Mouse (Mus musculus): ENCODE measurements around the gene Svip.

The Svip gene

DNA sequence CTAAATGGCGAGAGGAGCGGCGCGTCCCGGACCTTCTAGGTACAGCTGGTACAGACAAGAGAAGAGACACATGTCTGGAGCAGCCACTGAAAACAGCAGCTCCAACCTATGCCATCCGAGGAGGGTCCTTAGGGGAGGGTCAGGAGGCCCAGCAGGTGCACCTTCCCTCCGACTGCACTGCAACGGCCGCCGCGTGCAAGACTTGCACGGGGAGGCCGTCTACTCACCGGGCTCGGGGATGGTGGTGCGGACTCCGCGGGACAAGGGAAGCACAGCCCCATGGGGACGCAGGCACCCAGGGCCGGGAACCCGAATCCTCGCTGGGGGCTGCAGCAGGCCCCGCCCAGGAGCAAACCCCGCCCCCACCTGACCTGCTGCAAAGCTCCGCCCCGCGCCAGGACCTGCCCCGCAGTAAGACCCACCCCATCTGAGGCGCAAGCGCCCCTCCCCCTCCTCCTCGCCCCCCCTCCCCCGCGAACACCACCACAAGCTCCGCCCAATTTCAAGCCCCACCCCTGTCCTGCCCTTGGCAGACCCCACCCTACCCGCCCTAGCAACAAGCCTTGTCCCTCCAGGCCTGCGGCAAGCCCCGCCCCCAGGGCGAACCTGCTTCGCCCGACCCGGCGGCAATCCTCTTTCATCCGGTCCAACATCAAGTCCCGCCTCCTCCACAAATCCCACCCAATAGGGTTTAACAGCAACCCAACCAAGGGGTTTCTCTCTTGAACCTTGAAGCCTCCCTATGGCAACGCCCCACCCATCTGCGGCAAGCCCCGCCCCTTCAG lies at the start of gene Svip:
Gene Svip, minus strand, starts transcription at position 508 of the 785 bp plus-strand sequence.
- peak; percentile 96 for DNase-seq (ENCODE audit: low spot score)

GRCm38 (mm10) chr7:52037600-52038582 lies 32.1 kb upstream of the Svip start:
- no peak for DNase-seq (ENCODE audit: low spot score)

DNA sequence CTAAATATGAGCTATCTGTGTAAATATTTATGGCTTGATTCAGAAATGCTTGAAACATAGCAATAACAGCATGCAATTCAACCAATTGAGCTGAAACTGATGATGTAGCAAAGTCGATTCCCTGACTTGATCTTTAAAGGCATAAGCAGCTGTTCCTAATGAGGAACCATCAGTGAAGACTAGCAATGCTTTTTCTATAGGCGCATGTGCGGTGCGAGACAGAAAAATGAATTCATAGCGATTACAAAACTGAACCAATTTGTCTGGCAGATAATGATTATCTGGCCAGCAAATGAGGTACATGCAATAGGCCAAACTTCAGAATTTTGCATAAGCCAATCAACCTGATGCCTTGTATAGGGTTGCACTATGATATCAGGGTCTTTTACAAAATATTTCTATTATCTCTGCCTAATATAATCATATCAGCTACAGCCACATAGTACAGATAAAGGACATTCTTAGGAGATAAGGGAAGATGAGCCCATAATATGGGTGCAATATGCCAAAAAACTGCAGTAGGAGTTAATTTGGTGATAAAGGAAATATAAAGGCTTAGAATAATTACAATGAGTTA lies 18.3 kb upstream of the Svip start:
- DNase-seq (ENCODE audit: low spot score): no peak

DNA sequence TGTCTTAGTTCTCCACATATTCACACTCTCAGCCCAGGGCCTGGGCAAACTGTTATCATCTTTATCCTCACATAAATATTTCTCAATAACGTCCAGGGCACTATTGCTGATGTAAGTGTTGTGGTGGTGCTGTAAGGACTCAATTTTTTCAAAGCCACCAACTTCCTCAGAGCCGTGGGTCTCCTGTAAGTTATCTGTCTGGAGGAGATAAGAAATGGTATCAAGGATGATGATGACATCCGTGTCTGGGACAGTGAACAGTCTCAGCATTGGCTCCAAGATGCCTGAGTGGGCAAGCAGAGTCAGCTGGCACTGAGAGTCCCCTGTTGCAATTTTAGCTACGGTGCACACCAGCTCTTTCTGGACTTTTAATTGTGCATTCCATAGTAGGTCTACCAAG lies 16.2 kb upstream of the Svip start:
- no peak for DNase-seq (ENCODE audit: low spot score)

DNA sequence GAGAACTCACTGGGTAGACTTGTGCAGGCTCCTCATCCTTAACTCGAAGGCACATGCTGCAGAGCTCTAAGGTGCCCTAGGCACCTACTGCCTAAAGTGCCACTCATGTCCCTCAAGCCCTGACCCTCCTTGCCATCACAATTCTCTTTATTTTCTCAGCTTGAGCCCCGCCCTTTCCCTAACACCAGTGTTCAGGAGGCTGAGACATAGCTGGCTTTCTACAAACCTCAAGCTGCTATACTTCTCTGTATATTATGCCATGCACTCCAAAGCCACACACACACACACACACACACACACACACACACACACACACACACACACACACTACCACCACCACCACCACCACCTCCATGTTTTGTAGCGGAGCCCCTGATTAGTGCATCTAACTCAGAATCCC lies 9.8 kb upstream of the Svip start, which contains the start of gene 1700015G11Rik:
Gene 1700015G11Rik, minus strand, starts transcription at position 101 of the 400 bp plus-strand sequence.
- DNase-seq (ENCODE audit: low spot score): no peak

DNA sequence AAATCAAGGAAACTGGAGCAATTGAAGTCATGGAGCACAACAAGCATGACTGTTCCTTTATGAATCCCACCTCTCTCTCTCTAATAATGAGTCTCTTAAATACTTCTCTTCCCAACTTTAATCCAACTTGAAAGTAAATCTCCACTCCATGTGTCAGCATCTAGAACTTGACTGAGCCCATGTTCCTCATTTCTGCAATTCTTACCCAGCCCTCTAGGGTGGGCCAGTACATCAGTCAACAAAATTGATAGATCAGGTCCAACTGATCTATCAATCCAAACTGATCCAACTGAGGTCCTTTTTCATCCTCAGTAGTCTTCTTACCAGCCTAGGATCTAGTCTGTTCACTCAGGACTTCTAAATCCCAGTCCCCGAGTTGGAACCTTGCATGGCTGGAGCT lies 9.4 kb upstream of the Svip start:
- no peak for DNase-seq (ENCODE audit: low spot score)

DNA sequence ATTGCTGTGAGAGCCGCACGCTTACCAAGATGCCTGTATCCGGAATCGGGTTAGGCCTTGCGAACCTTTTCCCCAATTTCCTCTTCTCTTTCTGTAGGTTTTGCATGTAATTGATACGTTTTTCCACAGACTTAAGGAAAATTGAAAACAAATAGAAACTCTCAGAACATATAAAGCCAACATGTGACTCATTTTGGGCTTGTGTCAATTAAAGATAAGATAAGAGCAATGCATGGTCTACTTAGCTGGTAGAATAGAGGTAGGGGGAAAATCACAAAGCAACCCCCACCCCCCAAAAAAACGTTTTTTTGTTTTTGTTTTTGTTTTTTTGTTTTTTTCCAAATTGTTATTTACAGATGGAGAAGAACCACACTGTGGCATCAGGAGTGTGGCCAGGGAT lies 7.6 kb upstream of the Svip start:
- DNase-seq (ENCODE audit: low spot score): no peak

DNA sequence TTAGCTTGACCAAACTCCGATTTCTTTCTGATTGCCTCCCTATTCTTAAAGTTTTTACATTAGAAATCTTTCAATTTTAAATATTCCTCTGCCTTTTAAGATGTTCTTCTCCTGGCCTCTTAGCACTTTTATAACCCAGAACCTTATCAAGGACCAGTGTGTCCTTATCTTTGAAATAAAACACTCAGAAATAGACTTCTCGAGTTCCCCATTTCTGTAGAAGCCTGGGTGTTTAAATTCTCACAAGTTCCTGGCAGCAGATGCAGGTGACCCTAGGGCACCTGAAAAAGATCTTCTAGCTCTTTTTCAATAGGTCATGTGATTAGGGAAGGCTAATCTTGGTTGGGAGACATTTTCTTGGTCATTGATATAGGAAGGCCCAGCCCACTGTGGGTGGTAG lies 1.3 kb upstream of the Svip start:
- DNase-seq (ENCODE audit: low spot score): no peak

GRCm38 (mm10) chr7:52006296-52006630 lies 445 bp upstream of the Svip start:
- DNase-seq (ENCODE audit: low spot score): no peak

GRCm38 (mm10) chr7:51991020-51991419 lies 14.8 kb downstream of the Svip start:
- DNase-seq (ENCODE audit: low spot score): no peak

GRCm38 (mm10) chr7:51986909-51987308 lies 18.9 kb downstream of the Svip start:
- no peak for DNase-seq (ENCODE audit: low spot score)

- no peak for DNase-seq (ENCODE audit: low spot score)
These were observed 20.1 kb downstream of the Svip start for GRCm38 (mm10) chr7:51985763-51986162.

DNA sequence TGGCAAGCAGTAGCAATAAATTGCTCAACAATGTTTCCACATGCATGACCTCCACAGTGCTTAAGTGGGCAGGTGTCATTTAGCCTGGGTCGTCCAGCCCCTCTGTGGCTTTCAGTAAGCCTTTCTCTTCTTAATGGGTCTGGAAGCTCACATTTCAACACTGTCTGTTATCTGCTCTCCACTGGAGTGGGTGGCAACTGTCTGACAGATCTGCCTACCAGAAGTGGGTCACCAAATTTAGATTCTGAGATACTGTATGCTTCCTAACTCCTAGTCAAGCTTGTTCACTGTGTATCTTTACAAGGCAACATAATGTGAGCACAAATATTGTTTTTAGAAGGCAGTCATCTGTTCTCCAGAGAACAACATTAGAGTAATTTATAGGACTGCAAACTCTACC lies 23.5 kb downstream of the Svip start:
- no peak for DNase-seq (ENCODE audit: low spot score)

GRCm38 (mm10) chr7:51979271-51979670 lies 26.5 kb downstream of the Svip start:
- DNase-seq (ENCODE audit: low spot score): no peak

DNA sequence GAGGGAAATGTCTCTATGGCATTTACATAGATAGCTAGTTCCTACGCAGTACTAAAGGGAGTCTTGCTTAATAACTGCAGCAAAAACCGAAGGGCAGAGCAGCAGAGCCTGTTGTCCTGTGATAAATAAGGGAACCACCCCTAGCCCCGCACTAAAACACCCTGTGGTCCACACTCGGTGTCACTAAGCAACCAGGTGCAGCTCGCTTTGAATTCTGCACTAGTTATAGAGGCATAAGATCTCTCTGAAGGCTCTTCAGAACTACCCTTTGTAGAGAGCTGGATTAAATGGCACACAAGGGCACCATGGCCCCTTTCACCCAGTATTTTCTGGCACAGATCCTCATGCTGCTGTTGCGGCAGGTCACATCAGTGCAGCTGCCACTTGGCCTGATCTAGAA lies 30.6 kb downstream of the Svip start:
- no peak for DNase-seq (ENCODE audit: low spot score)

DNA sequence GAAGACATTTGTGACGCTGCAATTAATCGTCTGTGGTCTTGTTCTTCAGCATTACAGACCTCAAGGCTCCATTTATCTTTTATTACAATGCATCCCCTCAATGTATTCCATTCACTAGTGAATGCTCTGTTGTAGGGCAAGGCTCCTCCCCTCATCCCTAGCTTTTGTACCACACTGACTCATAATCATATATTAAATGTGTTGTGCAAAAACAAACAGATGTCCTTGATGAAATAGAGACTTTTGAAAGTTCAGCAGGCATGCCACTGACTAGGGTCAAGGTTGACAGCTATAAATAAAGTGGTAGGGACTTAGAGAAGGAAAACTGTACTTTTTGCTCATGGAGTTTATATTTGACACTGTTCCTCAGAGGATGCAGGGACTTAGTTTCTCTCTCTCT lies 32.3 kb downstream of the Svip start:
- DNase-seq (ENCODE audit: low spot score): no peak

DNA sequence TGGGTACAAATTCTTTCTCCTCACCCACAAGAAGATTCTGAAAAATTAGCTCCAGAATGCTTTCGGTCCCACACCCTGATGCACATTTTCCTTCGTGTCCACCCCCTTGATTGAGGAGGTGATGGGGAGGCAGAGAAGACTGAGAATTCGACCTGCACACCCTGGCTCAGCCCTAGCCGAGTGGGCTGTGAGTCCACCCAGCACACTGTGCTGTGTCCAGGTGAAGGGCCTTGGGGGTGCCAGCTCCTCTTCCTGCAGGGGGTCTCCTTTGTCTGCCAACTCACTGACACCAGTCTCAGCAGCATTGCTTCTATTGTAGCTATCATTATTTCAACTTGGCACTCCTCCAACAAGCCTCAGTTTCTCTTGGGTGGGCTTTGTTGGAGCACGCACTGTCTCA lies 32.7 kb downstream of the Svip start:
- DNase-seq (ENCODE audit: low spot score): no peak

DNA sequence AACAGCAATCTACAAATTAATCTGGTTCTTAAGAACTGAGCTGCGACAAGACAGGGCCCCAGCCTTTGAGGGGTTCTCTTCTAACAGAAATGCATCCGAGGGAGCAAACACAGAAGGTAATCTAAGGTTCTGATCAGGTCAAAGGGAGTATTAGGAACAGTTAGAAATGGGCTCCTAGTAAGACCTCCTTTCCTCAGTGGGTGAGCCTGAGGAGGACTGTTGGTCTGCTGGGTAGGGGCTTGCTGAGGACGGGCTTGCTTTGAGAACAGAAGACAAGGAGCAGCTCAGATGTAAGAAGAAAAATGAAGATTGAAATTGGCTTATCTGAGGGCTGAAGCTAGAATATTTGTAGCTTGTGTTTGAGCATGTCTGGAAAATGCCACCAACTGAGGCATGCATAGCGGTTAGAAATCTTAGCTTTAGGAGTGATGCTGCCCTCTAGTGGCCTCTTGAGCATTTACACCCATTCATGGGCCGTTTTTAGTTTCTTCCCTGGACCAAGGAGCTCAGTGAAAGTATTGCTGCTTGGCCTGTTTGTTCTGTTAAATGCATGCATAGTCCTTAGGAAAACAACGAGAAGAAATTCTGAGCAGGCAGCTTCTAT lies 33.5 kb downstream of the Svip start:
- no peak for DNase-seq (ENCODE audit: low spot score)

GRCm38 (mm10) chr7:51969379-51969778 lies 36.4 kb downstream of the Svip start:
- DNase-seq (ENCODE audit: low spot score): no peak

DNA sequence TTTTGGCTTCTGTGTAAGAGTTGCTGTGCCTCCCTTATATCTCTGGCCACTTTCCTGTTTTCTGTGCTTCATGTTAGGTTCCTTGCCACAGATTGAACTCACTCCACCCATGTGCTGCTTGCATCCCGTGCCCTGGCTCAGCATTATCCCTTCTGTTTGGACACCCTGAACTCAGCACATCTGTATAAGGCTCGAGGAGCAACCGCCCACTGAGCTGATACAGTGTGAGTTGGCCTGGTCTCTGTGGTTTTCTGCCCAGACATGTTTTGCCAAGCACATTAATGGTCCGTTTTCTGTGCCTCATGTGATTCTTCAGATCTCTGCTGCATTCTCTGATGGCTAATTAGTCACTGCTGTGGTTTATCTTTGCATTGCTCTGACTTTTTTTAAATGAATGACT lies 38.2 kb downstream of the Svip start:
- no peak for DNase-seq (ENCODE audit: low spot score)

- no peak for DNase-seq (ENCODE audit: low spot score)
These were observed 41.1 kb downstream of the Svip start for GRCm38 (mm10) chr7:51964681-51965080.

DNA sequence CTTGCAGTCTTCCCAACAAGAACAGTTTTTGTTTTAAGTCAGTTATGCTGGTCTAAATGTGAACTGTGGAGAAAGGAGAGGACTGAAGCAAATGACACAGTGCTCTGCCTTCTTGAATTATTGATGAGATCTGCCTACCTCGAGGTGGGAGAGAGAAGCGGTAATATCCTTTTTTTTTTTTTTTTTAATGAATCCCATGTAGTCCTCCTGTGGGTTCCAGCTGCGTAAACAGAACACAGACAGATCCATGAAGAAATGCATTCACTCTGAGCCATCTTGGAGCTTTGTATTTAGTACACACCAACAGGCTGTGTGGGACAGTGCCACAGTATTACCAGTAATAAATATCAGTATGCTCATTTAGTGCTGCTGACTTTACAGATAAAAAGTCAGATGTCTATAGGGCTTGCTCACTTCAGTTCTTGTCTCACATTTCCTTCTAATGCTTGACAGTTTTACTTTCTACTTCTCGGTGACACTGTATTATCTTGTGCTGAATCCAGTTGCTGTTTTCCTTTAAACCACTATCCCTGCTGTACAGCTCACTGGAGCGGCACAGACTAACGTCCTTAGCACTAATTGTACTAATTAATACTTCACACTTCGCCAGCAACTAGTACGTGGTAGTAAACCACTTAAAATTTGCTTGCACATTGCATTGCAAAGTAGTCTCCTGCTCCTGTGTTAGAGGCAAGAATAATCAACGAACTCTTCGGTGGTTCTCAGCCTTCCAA lies 43.4 kb downstream of the Svip start:
- no peak for DNase-seq (ENCODE audit: low spot score)
